Mouse (Mus musculus) cerebellum, adult 2 months (tissue): ENCODE results near the gene Il27ra.

ENCODE experiments used
- CTCF ChIP-seq: fragments of 200-500 bp; IDR thresholded peaks from 2 replicates; pipeline ENCODE4 v1.5.1; 2011; ENCODE audit warnings: low read depth, mild to moderate bottlenecking, control low read depth, low read length, moderate library complexity, borderline replicate concordance; ENCODE audit not compliant: insufficient read depth
- POLR2A ChIP-seq: fragments of 200-500 bp; IDR thresholded peaks from 2 replicates; pipeline ENCODE4 v1.6.1; 2011; ENCODE audit warnings: low read length, control low read depth, borderline replicate concordance; ENCODE audit not compliant: insufficient read depth

GRCm38 (mm10) chr8:84048171-84048570 lies 5.8 kb upstream of the Il27ra start:
- TF ChIP-seq CTCF (no peak), POLR2A (no peak)
